Mouse (Mus musculus): ENCODE data around the gene Ccdc188.

- TF ChIP-seq GATA1 (IDR thresholded peaks at IDR 0.05; ENCODE audit: borderline replicate concordance, low read length) (no peak), FLI1 (IDR thresholded peaks at IDR 0.05; ENCODE audit: low read length) (no peak)
These were observed 33.4 kb downstream of the Ccdc188 start for GRCm38 (mm10) chr16:18250828-18251790.

Measured in megakaryocyte, embryonic 14.5 days (primary cell).